Mouse (Mus musculus): ENCODE measurements at regions not wholly inside any gene's neighbourhood (a gene's known extent, or its start where the extent isn't known, plus 50 kb on each side); places are given as distances from the start of the nearest gene placed in this dataset.
"Not testable (repeated sequence)": the region's sequence is repeated elsewhere in the genome, so short reads cannot be mapped to it uniquely, and the experiment has no call there.

- ChIA-PET CTCF (interaction anchor here (1.7 kb wide), 1 partner anchor 15 kb away, joined by 3 read pairs; no protein-coding TSS in a partner anchor), POLR2A (no interaction called here)
- TF ChIP-seq CTCF (IDR thresholded peaks at IDR 0.05) = no peak
- ATAC-seq = no peak
- DNase-seq (ENCODE audit: low read depth, low spot score) = no peak
- in situ Hi-C loops (cut with MboI; ENCODE audit: low pct_unique_long_range_greater_than_20kb) = no loop called here
- H3K27me3 ChIP-seq = no peaks in the 10 kb centered on the region
These were observed 79.1 kb upstream of the Adgrl2 start for GRCm38 (mm10) chr3:149069436-149069835.

- ChIA-PET POLR2A (no interaction called here), CTCF (no interaction called here)
- H3K27me3 ChIP-seq = no peaks in the 10 kb centered on the region
- in situ Hi-C loops (cut with MboI; ENCODE audit: low pct_unique_long_range_greater_than_20kb) = no loop called here
- ATAC-seq (no peak), DNase-seq (ENCODE audit: low read depth, low spot score) (no peak)
- TF ChIP-seq CTCF (IDR thresholded peaks at IDR 0.05) = no peak
These were observed 78.5 kb upstream of the Adgrl2 start for GRCm38 (mm10) chr3:149068821-149069220.

GRCm38 (mm10) chr3:149067758-149068157, 77.4 kb upstream of the Adgrl2 start:
- ChIA-PET CTCF (interaction anchor here (0.7 to 1.3 kb wide), 2 partner anchors 29 to 67 kb away, joined by 3 read pairs; no protein-coding TSS in a partner anchor), POLR2A (no interaction called here)
- ATAC-seq (no peak), DNase-seq (ENCODE audit: low read depth, low spot score) (no peak)
- no peak for TF ChIP-seq CTCF (IDR thresholded peaks at IDR 0.05)
- in situ Hi-C loops (cut with MboI; ENCODE audit: low pct_unique_long_range_greater_than_20kb) = no loop called here
- H3K27me3 ChIP-seq = no peaks in the 10 kb centered on the region

GRCm38 (mm10) chr3:149055077-149055476, 64.7 kb upstream of the Adgrl2 start:
- ChIA-PET CTCF (interaction anchor here (1.6 kb wide), 1 partner anchor 10 kb away, joined by 3 read pairs; no protein-coding TSS in a partner anchor), POLR2A (no interaction called here)
- DNase-seq (ENCODE audit: low read depth, low spot score) (no peak), ATAC-seq (no peak)
- TF ChIP-seq CTCF (IDR thresholded peaks at IDR 0.05) = no peak
- H3K27me3 ChIP-seq = no peaks in the 10 kb centered on the region
- in situ Hi-C loops (cut with MboI; ENCODE audit: low pct_unique_long_range_greater_than_20kb) = no loop called here

GRCm38 (mm10) chr3:149052295-149052902, 62.0 kb upstream of the Adgrl2 start:
- H3K27me3 ChIP-seq; ATAC-seq; in situ Hi-C loops (cut with MboI; ENCODE audit: low pct_unique_long_range_greater_than_20kb); CTCF ChIA-PET; POLR2A ChIA-PET: not testable (repeated sequence)
- peak; percentile 20 for DNase-seq (ENCODE audit: low read depth, low spot score)

GRCm38 (mm10) chr3:149045343-149045742, 55.0 kb upstream of the Adgrl2 start:
- CTCF ChIA-PET = interaction anchor here (1.9 kb wide), 1 partner anchor 53 kb away, joined by 5 read pairs; no protein-coding TSS in a partner anchor
- in situ Hi-C loops (cut with MboI; ENCODE audit: low pct_unique_long_range_greater_than_20kb) = no loop called here
- DNase-seq (ENCODE audit: low read depth, low spot score) (no peak), ATAC-seq (no peak)
- TF ChIP-seq CTCF (IDR thresholded peaks at IDR 0.05) = no peak
- no peaks in the 10 kb centered on the region for H3K27me3 ChIP-seq
- POLR2A ChIA-PET = no interaction called here

GRCm38 (mm10) chr3:149043901-149044300, 53.5 kb upstream of the Adgrl2 start:
- ATAC-seq (no peak), DNase-seq (ENCODE audit: low read depth, low spot score) (no peak)
- ChIA-PET CTCF (no interaction called here), POLR2A (no interaction called here)
- in situ Hi-C loops (cut with MboI; ENCODE audit: low pct_unique_long_range_greater_than_20kb) = no loop called here
- no peak for TF ChIP-seq CTCF (IDR thresholded peaks at IDR 0.05)
- H3K27me3 ChIP-seq = no peaks in the 10 kb centered on the region

- in situ Hi-C loops (cut with MboI; ENCODE audit: low pct_unique_long_range_greater_than_20kb) = no loop called here
- no peaks in the 10 kb centered on the region for H3K27me3 ChIP-seq
- ATAC-seq (no peak), DNase-seq (ENCODE audit: low read depth, low spot score) (no peak)
- POLR2A ChIA-PET = no interaction called here
- TF ChIP-seq CTCF (IDR thresholded peaks at IDR 0.05) = no peak
- CTCF ChIA-PET = no interaction called here
These were observed 52.2 kb upstream of the Adgrl2 start for GRCm38 (mm10) chr3:149042527-149042926.

- no peak for ATAC-seq
- no peak for TF ChIP-seq CTCF (IDR thresholded peaks at IDR 0.05)
- CTCF ChIA-PET = no interaction called here
- H3K27me3 ChIP-seq = no peaks in the 10 kb centered on the region
- in situ Hi-C loops (cut with MboI; ENCODE audit: low pct_unique_long_range_greater_than_20kb) = no loop called here
- POLR2A ChIA-PET = no interaction called here
- no peak for DNase-seq (ENCODE audit: low read depth, low spot score)
These were observed 50.8 kb upstream of the Adgrl2 start for GRCm38 (mm10) chr3:149041188-149041587.
